Mouse (Mus musculus): ENCODE results near the gene Hnrnph3. TPM values are rescaled to one million over a fixed set of nuclear protein-coding genes. Genes with fewer than 3 reads are reported as not detected.
A peak's percentile ranks its signal among the peaks of the same experiment; 100 is the strongest.

The Hnrnph3 gene
- polyA plus RNA-seq, 1 experiment, result 18.1 TPM

DNA sequence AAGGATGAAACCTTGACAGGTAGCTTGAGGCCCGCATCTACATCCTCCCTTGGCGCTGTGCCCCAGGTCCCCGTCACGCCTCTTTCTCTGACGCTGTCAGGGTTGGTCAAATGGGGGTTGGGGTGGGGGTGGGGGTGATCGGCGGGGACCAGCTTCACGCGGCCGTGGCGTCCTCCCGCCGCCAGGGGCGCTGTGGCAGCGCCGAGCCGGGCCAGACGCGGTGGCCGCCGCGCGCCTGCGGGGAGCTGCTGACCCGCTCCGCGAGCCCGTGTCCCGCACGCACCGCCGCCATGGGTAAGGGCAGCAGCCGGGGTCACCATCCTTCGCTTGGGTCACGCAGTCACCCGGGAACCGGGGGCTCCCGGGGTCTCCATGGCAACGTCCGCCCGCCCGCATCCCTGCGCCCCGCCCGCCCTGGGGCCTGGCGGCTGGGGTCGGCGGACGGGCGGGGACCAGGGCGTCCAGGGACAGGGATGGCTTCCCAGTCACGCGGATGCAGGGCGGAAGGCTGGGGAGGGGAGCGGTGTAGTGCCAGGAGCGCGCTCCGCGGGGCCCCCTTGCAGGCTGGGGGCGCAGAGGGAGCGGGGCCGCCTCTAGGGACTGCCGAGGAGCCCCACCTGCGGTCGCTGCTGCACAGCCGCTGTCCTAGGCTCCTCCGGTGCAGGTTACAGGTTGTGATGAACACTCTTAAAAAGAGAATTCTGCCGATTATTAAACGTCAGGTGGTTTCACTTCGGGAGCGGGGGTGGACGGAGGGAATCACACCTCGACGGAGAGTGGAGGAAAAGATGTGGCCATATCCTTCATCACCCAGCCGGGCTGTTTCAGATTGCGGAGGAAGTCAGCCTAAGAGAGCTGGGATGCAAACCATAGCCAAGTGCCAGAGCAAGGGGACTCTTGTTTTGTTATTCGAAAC lies 43.7 kb downstream of the Hnrnph3 start, which contains the start of gene Rufy2:
TSS of gene Rufy2 (plus strand) at position 185 of the 916 bp plus-strand sequence.
- H3K36me3 ChIP-seq (ENCODE audit: control insufficient read depth, insufficient read depth), result no peaks in the 10 kb centered on the region
- H3K79me2 ChIP-seq (ENCODE audit: control insufficient read depth, insufficient read depth), result peaks cover 6% of the 10 kb centered on the region
- no peaks in the 10 kb centered on the region for H3K27me3 ChIP-seq (ENCODE audit: control insufficient read depth, insufficient read depth, insufficient read length)
- TF ChIP-seq TCF12 (IDR thresholded peaks at IDR 0.05; ENCODE audit: insufficient read depth, poor library complexity, severe bottlenecking) (no peak), REST (IDR thresholded peaks at IDR 0.05; ENCODE audit: insufficient read depth, insufficient read length) (no peak), USF1 (IDR thresholded peaks at IDR 0.05; ENCODE audit: low read depth) (no peak), MYOG (IDR thresholded peaks at IDR 0.05; ENCODE audit: control insufficient read depth in 1 of 3, insufficient read depth in 1 of 3, insufficient read length in 2 of 3, low read depth in 2 of 3) (peak in 1 of 3 experiments; percentile 29), MYOD1 (IDR thresholded peaks at IDR 0.05; ENCODE audit: control insufficient read depth in 1 of 3, insufficient read length in 2 of 3, low read depth in 2 of 3) (peak in 1 of 3 experiments; percentile 49), TCF3 (IDR thresholded peaks at IDR 0.05; ENCODE audit: insufficient read length, low read depth) (no peak), SRF (IDR thresholded peaks at IDR 0.05; ENCODE audit: control insufficient read depth, insufficient read length, low read depth) (no peak), POLR2A (IDR thresholded peaks at IDR 0.05; ENCODE audit: insufficient read length, low read depth) (peak; percentile 85), MAX (IDR thresholded peaks at IDR 0.05; ENCODE audit: low read depth) (no peak), CEBPB (IDR thresholded peaks at IDR 0.05; ENCODE audit: insufficient read depth, poor library complexity, severe bottlenecking) (no peak), E2F4 (IDR thresholded peaks at IDR 0.05; ENCODE audit: insufficient read depth) (no peak), POLR2AphosphoS2 (IDR thresholded peaks at IDR 0.05; ENCODE audit: insufficient read length, low read depth) (peak; percentile 69)
- peak within 1 kb of the TSS; percentile 38 for H3ac ChIP-seq (ENCODE audit: control insufficient read depth, insufficient read length)
- H3K4me3 ChIP-seq, result peak within 1 kb of the TSS; percentile 55
- peak within 1 kb of the TSS; percentile 88 for H3K4me2 ChIP-seq (ENCODE audit: low read depth)

DNA sequence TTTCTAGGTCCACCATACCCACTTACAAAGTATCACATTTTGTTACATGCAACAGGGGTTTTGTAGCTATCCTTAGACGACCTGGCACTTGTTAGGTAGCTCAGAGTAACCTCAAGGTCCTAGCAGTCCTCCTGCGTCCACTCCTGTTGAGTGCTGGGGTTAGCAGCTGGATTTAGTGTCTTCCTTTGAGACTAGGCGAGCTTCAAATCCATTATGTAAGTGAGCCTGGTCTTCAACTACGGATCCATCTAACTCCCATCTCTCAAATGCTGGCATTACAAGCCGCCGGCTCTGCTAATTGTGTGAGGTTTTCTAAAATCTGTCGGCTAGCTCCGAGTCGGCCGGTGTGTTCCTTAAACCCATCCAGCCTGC lies 44.4 kb downstream of the Hnrnph3 start:
- Histone ChIP-seq H3K4me3 (peak overlapping the region; percentile 55), H3K4me2 (ENCODE audit: low read depth) (peak overlapping the region; percentile 59), H3ac (ENCODE audit: control insufficient read depth, insufficient read length) (peak overlapping the region; percentile 38), H3K27me3 (ENCODE audit: control insufficient read depth, insufficient read depth, insufficient read length) (no peaks in the 10 kb centered on the region), H3K79me2 (ENCODE audit: control insufficient read depth, insufficient read depth) (peaks cover 6% of the 10 kb centered on the region), H3K36me3 (ENCODE audit: control insufficient read depth, insufficient read depth) (no peaks in the 10 kb centered on the region)
- TF ChIP-seq POLR2AphosphoS2 (IDR thresholded peaks at IDR 0.05; ENCODE audit: insufficient read length, low read depth) (no peak), REST (IDR thresholded peaks at IDR 0.05; ENCODE audit: insufficient read depth, insufficient read length) (no peak), POLR2A (IDR thresholded peaks at IDR 0.05; ENCODE audit: insufficient read length, low read depth) (no peak), MYOG (IDR thresholded peaks at IDR 0.05; ENCODE audit: control insufficient read depth in 1 of 3, insufficient read depth in 1 of 3, insufficient read length in 2 of 3, low read depth in 2 of 3) (no peak), TCF12 (IDR thresholded peaks at IDR 0.05; ENCODE audit: insufficient read depth, poor library complexity, severe bottlenecking) (no peak), USF1 (IDR thresholded peaks at IDR 0.05; ENCODE audit: low read depth) (no peak), MYOD1 (IDR thresholded peaks at IDR 0.05; ENCODE audit: control insufficient read depth in 1 of 3, insufficient read length in 2 of 3, low read depth in 2 of 3) (no peak), SRF (IDR thresholded peaks at IDR 0.05; ENCODE audit: control insufficient read depth, insufficient read length, low read depth) (no peak), E2F4 (IDR thresholded peaks at IDR 0.05; ENCODE audit: insufficient read depth) (no peak), CEBPB (IDR thresholded peaks at IDR 0.05; ENCODE audit: insufficient read depth, poor library complexity, severe bottlenecking) (no peak), MAX (IDR thresholded peaks at IDR 0.05; ENCODE audit: low read depth) (no peak), TCF3 (IDR thresholded peaks at IDR 0.05; ENCODE audit: insufficient read length, low read depth) (no peak)

DNA sequence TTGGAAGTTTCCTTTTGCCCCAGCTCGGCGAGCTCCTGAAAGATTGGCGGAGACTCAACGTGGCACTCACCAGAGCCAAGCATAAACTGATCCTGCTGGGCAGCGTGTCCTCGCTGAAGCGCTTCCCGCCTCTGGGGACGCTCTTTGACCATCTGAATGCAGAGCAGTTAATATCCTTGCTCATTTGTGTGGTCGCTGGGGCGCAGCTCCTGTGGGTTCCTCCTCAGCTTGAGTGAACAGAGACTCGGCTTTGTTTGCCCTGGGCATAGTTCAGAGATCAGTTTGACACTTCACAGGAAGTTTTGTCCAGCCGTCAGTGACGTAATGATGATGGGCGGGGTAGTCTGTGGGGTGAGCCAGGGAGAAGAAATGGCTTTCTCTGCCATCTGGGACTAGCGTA lies 52.2 kb downstream of the Hnrnph3 start:
- H3K27me3 ChIP-seq (ENCODE audit: control insufficient read depth, insufficient read depth, insufficient read length), result no peaks in the 10 kb centered on the region
- TF ChIP-seq USF1 (IDR thresholded peaks at IDR 0.05; ENCODE audit: low read depth) (no peak), CEBPB (IDR thresholded peaks at IDR 0.05; ENCODE audit: insufficient read depth, poor library complexity, severe bottlenecking) (no peak), SRF (IDR thresholded peaks at IDR 0.05; ENCODE audit: control insufficient read depth, insufficient read length, low read depth) (no peak), MYOG (IDR thresholded peaks at IDR 0.05; ENCODE audit: control insufficient read depth in 1 of 3, insufficient read depth in 1 of 3, insufficient read length in 2 of 3, low read depth in 2 of 3) (no peak), TCF3 (IDR thresholded peaks at IDR 0.05; ENCODE audit: insufficient read length, low read depth) (no peak), TCF12 (IDR thresholded peaks at IDR 0.05; ENCODE audit: insufficient read depth, poor library complexity, severe bottlenecking) (no peak), MAX (IDR thresholded peaks at IDR 0.05; ENCODE audit: low read depth) (no peak)
- no peaks in the 10 kb centered on the region for H3K36me3 ChIP-seq (ENCODE audit: control insufficient read depth, insufficient read depth)
- no peak overlapping the region for H3K4me2 ChIP-seq (ENCODE audit: low read depth)
- H3ac ChIP-seq (ENCODE audit: control insufficient read depth, insufficient read length), result no peak overlapping the region
- no peaks in the 10 kb centered on the region for H3K79me2 ChIP-seq (ENCODE audit: control insufficient read depth, insufficient read depth)
- H3K4me3 ChIP-seq, result no peak overlapping the region

DNA sequence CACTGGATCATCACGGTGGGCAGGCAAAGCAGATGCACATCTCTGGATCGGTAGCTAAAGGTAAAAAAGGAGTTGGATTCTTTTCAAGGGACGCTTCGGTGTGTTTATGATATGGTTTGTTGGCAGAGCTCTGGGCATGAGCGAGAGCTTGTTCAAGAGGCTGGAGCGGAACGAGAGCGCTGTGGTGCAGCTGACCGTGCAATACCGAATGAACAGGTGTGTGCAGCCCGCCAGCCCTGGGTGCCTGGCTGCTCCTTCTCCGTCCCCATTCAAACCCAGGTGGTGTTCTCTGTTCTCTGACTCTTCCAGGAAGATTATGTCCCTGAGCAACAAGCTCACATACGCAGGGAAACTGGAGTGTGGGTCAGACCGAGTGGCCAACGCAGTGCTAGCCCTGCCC lies 57.7 kb downstream of the Hnrnph3 start:
- Histone ChIP-seq H3K4me2 (ENCODE audit: low read depth) (no peak overlapping the region), H3K27me3 (ENCODE audit: control insufficient read depth, insufficient read depth, insufficient read length) (no peaks in the 10 kb centered on the region), H3ac (ENCODE audit: control insufficient read depth, insufficient read length) (no peak overlapping the region), H3K36me3 (ENCODE audit: control insufficient read depth, insufficient read depth) (no peaks in the 10 kb centered on the region), H3K4me3 (no peak overlapping the region), H3K79me2 (ENCODE audit: control insufficient read depth, insufficient read depth) (no peaks in the 10 kb centered on the region)
- no peak for TF ChIP-seq E2F4 (IDR thresholded peaks at IDR 0.05; ENCODE audit: insufficient read depth)

DNA sequence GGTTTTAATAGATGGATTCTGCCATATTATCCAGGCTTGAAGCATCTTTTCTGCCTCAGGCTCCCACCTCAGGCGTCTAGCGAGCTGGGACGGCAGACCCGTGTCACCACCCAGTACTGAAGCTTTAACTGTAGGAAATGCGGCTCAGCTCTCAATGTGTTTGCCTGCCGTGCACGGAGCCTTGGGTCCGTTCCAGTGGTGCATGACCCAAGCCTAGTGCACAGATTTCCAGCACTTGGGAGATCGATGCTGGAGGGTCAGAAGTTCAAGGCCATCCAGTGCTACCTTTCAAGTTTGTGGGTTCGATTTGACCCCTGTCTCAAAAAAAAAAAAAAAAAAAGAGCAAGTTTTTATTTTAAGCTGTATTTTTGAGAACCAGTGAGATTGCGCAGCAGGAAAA lies 58.2 kb downstream of the Hnrnph3 start:
- Histone ChIP-seq H3ac (ENCODE audit: control insufficient read depth, insufficient read length) (no peak overlapping the region), H3K27me3 (ENCODE audit: control insufficient read depth, insufficient read depth, insufficient read length) (no peaks in the 10 kb centered on the region), H3K36me3 (ENCODE audit: control insufficient read depth, insufficient read depth) (no peaks in the 10 kb centered on the region), H3K4me2 (ENCODE audit: low read depth) (no peak overlapping the region), H3K4me3 (no peak overlapping the region), H3K79me2 (ENCODE audit: control insufficient read depth, insufficient read depth) (no peaks in the 10 kb centered on the region)
- TF ChIP-seq TCF12 (IDR thresholded peaks at IDR 0.05; ENCODE audit: insufficient read depth, poor library complexity, severe bottlenecking) (no peak), MYOG (IDR thresholded peaks at IDR 0.05; ENCODE audit: control insufficient read depth in 1 of 3, insufficient read depth in 1 of 3, insufficient read length in 2 of 3, low read depth in 2 of 3) (no peak), CEBPB (IDR thresholded peaks at IDR 0.05; ENCODE audit: insufficient read depth, poor library complexity, severe bottlenecking) (no peak), MAX (IDR thresholded peaks at IDR 0.05; ENCODE audit: low read depth) (no peak), POLR2A (IDR thresholded peaks at IDR 0.05; ENCODE audit: insufficient read length, low read depth) (no peak), POLR2AphosphoS2 (IDR thresholded peaks at IDR 0.05; ENCODE audit: insufficient read length, low read depth) (no peak), USF1 (IDR thresholded peaks at IDR 0.05; ENCODE audit: low read depth) (no peak)

Measured in myocyte (in vitro differentiated cells).